Mouse (Mus musculus) heart, postnatal 0 days (tissue): Measurements from ENCODE around the gene Carm1. TPM values are rescaled to one million over a fixed set of nuclear protein-coding genes. Genes with fewer than 3 reads are reported as not detected.

Source experiments
- ATAC-seq: fragments of 200-750 bp; cut with Nextera tagmentation; 2 replicates; pipeline ENCODE4 v1.8.0; 2017; ENCODE audit warnings: low read depth, moderate number of reproducible peaks, moderate library complexity; ENCODE audit not compliant: insufficient read depth
- DNase-seq: peaks from one replicate; pipeline ENCODE4 v3.0.0-alpha.2; 2016; ENCODE audit warnings: low spot score
- H3K27ac ChIP-seq: fragments of 300-500 bp; sonication (generic); 2 replicates; pipeline ENCODE4 v1.5.1; 2014; ENCODE audit warnings: low read depth, mild to moderate bottlenecking
- H3K27me3 ChIP-seq: fragments of 300-500 bp; sonication (generic); 2 replicates; pipeline ENCODE4 v1.6.1; 2014; ENCODE audit warnings: low read length, mixed read lengths; ENCODE audit not compliant: control insufficient read depth, insufficient read depth
- H3K36me3 ChIP-seq: fragments of 300-500 bp; sonication (generic); replicated peaks from 2 replicates; pipeline ENCODE4 v1.6.1; 2014; ENCODE audit warnings: low read length, mixed read lengths; ENCODE audit not compliant: control insufficient read depth, insufficient read depth
- H3K4me1 ChIP-seq: fragments of 300-500 bp; sonication (generic); 2 replicates; pipeline ENCODE4 v1.6.1; 2014; ENCODE audit warnings: antibody characterized with exemption; ENCODE audit not compliant: control insufficient read depth, insufficient read depth
- H3K4me2 ChIP-seq: fragments of 300-500 bp; sonication (generic); 2 replicates; pipeline ENCODE4 v1.6.1; 2014; ENCODE audit warnings: low read depth, mild to moderate bottlenecking, low read length, moderate library complexity
- H3K4me3 ChIP-seq: fragments of 300-500 bp; sonication (generic); 2 replicates; pipeline ENCODE4 v1.5.1; 2014; ENCODE audit warnings: low read depth, low read length
- H3K9ac ChIP-seq: fragments of 300-500 bp; sonication (generic); replicated peaks from 2 replicates; pipeline ENCODE4 v1.6.1; 2014; ENCODE audit warnings: low read depth, low read length, mixed read lengths
- H3K9me3 ChIP-seq: fragments of 300-500 bp; sonication (generic); replicated peaks from 2 replicates; pipeline ENCODE4 v1.6.1; 2016; ENCODE audit warnings: low read length; ENCODE audit not compliant: control insufficient read depth
- CTCF ChIP-seq: IDR thresholded peaks from 2 replicates; pipeline ENCODE4 v1.5.1; 2016; ENCODE audit warnings: antibody characterized with exemption, control low read depth, low read depth
- EP300 ChIP-seq: IDR thresholded peaks from 2 replicates; pipeline ENCODE4 v1.6.1; 2016; ENCODE audit warnings: antibody characterized with exemption, low read depth
- WGBS: fragments of 180-500 bp; shearing (Covaris S2); extraction: QIAGEN DNeasy Blood & Tissue Kit; methylation state at CpG from one replicate; pipeline ENCODE4 v1.1.7; 2014; 5-methylcytosine and 5-hydroxymethylcytosine counted together
- polyA plus RNA-seq: library from polyadenylated mRNA; unstranded; fragments of >200 nt; fragmentation: Nextera tagmentation; extraction: Ambion mirVana; gene quantifications from 2 replicates; pipeline ENCODE4 v1.2.1, GENCODE M21; 2015
- total RNA-seq: library from RNA; depleted of rRNA; stranded (reverse); fragments of >200 nt; gene quantifications from 2 replicates; pipeline ENCODE4 v1.2.3, GENCODE M21; 2014; ENCODE audit warnings: low replicate concordance

Carm1 gene
- total and polyA plus RNA-seq, 2 experiments from 2014 or later: 12.7 to 78.3 TPM

GRCm38 (mm10) chr9:21551049-21551448 lies 4.4 kb downstream of the Carm1 start:
- WGBS: 88% methylated on average over 2 of the region's 2 CpGs
- Histone ChIP-seq H3K36me3 (0 out of 2 replicates have a peak, but pooled peaks cover 6% of the 10 kb centered on the region), H3K27me3 (no peaks in the 10 kb centered on the region), H3K27ac (no peak overlapping the region), H3K4me1 (peaks cover 12% of the 10 kb centered on the region), H3K9ac (no peak overlapping the region), H3K4me2 (no peak overlapping the region), H3K4me3 (no peak overlapping the region), H3K9me3 (no peaks in the 10 kb centered on the region)
- TF ChIP-seq CTCF (no peak), EP300 (no peak)
- DNase-seq (no peak), ATAC-seq (no peak)

GRCm38 (mm10) chr9:21553607-21554273 lies 7.0 kb downstream of the Carm1 start:
- no peak for DNase-seq
- Histone ChIP-seq H3K4me2 (no peak overlapping the region), H3K4me1 (peaks cover 17% of the 10 kb centered on the region), H3K27ac (no peak overlapping the region), H3K4me3 (no peak overlapping the region), H3K36me3 (0 out of 2 replicates have a peak, but pooled peaks cover 6% of the 10 kb centered on the region), H3K27me3 (no peaks in the 10 kb centered on the region), H3K9ac (no peak overlapping the region), H3K9me3 (no peaks in the 10 kb centered on the region)
- ATAC-seq: no peak
- TF ChIP-seq CTCF: no peak
- TF ChIP-seq EP300: no peak
- WGBS: 79% methylated on average over 6 of the region's 6 CpGs

- Histone ChIP-seq H3K4me2 (no peak overlapping the region), H3K27me3 (no peaks in the 10 kb centered on the region), H3K4me3 (no peak overlapping the region), H3K4me1 (peaks cover 18% of the 10 kb centered on the region), H3K27ac (0 out of 2 replicates have a peak overlapping the region, but pooled peaks have one; percentile 16), H3K36me3 (0 out of 2 replicates have a peak, but pooled peaks cover 2% of the 10 kb centered on the region), H3K9me3 (no peaks in the 10 kb centered on the region), H3K9ac (no peak overlapping the region)
- 90% methylated on average over 6 of the region's 6 CpGs for WGBS
- no peak for DNase-seq
- TF ChIP-seq CTCF: no peak
- TF ChIP-seq EP300: no peak
- no peak for ATAC-seq
Measured at GRCm38 (mm10) chr9:21555198-21555742, 8.6 kb downstream of the Carm1 start.

- no peak for TF ChIP-seq EP300
- TF ChIP-seq CTCF: no peak
- Histone ChIP-seq H3K27ac (peak overlapping the region; percentile 37; the same call in 1 of the 2 replicates), H3K27me3 (no peaks in the 10 kb centered on the region), H3K9me3 (no peaks in the 10 kb centered on the region), H3K36me3 (0 out of 2 replicates have a peak, but pooled peaks cover 6% of the 10 kb centered on the region), H3K4me3 (no peak overlapping the region), H3K4me2 (no peak overlapping the region), H3K4me1 (peaks cover 18% of the 10 kb centered on the region), H3K9ac (no peak overlapping the region)
- no peak for ATAC-seq
- DNase-seq: no peak
- WGBS: 72% methylated on average over 2 of the region's 2 CpGs
Measured at GRCm38 (mm10) chr9:21556996-21557395, 10.3 kb downstream of the Carm1 start.

GRCm38 (mm10) chr9:21557556-21557955 lies 10.9 kb downstream of the Carm1 start:
- H3K9ac ChIP-seq: no peak overlapping the region
- ATAC-seq (no peak), DNase-seq (no peak)
- peaks cover 18% of the 10 kb centered on the region for H3K4me1 ChIP-seq
- 0 out of 2 replicates have a peak, but pooled peaks cover 6% of the 10 kb centered on the region for H3K36me3 ChIP-seq
- H3K27me3 ChIP-seq: no peaks in the 10 kb centered on the region
- TF ChIP-seq EP300 (no peak), CTCF (no peak)
- H3K27ac ChIP-seq: peak overlapping the region; percentile 37; the same call in 1 of the 2 replicates
- H3K9me3 ChIP-seq: no peaks in the 10 kb centered on the region
- no peak overlapping the region for H3K4me3 ChIP-seq
- 100% methylated on average over 2 of the region's 2 CpGs for WGBS
- H3K4me2 ChIP-seq: no peak overlapping the region
